Mouse (Mus musculus) small intestine, adult 2 months (tissue): Measurements from ENCODE around the gene Tead4.

Experiments used
- CTCF ChIP-seq: fragments of 200-500 bp; IDR thresholded peaks from 2 replicates; pipeline ENCODE4 v1.5.1; 2012; ENCODE audit warnings: low read depth, mild to moderate bottlenecking, control low read depth, inconsistent platforms, low read length, moderate library complexity, mixed read lengths; ENCODE audit not compliant: insufficient replicate concordance, insufficient read length; ENCODE audit errors: extremely low read depth
- POLR2A ChIP-seq: fragments of 200-500 bp; IDR thresholded peaks from 2 replicates; pipeline ENCODE4 v1.6.1; 2012; ENCODE audit warnings: low read depth, mild to moderate bottlenecking, control low read depth, inconsistent platforms, low read length, moderate library complexity

- TF ChIP-seq CTCF (no peak), POLR2A (no peak)
Measured at GRCm38 (mm10) chr6:128280472-128281145, 20.0 kb downstream of the Tead4 start.
